Comparison of ENCODE assay signal across 8 mouse cellular contexts in the genomic region with DNA sequence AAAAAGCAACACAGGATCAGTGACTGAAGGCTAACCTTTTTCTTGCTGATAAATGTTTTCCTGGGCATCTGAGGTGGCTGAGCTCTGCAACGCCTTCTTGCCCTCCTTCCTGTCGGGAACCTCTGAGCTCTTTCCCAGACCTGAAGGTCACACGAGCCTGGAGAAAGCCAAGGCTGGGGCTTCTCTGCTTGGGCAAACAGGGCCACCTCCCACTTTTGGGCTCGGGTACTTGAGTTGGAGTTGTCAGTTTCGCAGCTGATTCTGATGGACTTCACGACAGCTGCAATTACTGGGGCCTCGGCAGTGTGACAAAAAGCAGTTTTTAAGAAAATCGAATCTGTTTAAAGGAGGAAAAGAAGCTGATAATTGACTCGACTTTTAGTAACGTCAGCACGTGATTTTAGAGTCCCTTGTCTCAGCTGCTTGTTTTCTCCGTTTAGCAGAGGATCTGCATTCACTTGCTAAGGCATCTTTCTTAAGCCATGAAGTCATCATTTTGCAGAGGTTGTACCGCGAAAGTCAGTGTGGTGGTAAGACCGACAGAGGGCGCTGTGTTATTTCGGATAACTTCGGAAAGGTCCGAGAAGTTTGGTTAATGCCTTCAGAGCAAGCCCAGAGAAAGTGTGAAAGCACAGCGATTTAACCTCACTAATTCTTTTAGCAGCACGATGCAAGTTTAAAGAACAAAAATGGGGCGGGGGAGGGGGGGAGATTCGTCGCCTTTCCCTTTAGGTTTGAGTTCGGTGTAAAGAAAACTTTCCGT. TPM values are rescaled to one million over a fixed set of nuclear protein-coding genes. Genes with fewer than 3 reads are reported as not detected.
DNase-seq lines count a peak whose midpoint lies in the region; ATAC-seq lines count a peak whose summit lies in the region.

No protein-coding gene starts in this region.

- H3K4me3 ChIP-seq in embryonic facial prominence, embryonic 14.5 days (ENCODE audit: low read depth, low read length), result peak overlapping the region; percentile 30
- peak overlapping the region; percentile 45 for H3K4me3 ChIP-seq in heart, embryonic 13.5 days
- H3K4me3 ChIP-seq in liver, embryonic 11.5 days (ENCODE audit: low read depth, low read length), result 0 out of 2 replicates have a peak overlapping the region, but pooled peaks have one; percentile 23
- H3K4me3 ChIP-seq in stomach, embryonic 15.5 days (replicated peaks), result peak overlapping the region; percentile 29

- H3K4me1 ChIP-seq in embryonic facial prominence, embryonic 14.5 days (ENCODE audit: control insufficient read depth, insufficient read depth, low read length), result no peaks in the 10 kb centered on the region
- 0 out of 2 replicates have a peak, but pooled peaks cover 4% of the 10 kb centered on the region for H3K4me1 ChIP-seq in heart, embryonic 13.5 days
- H3K4me1 ChIP-seq in liver, embryonic 11.5 days (replicated peaks; ENCODE audit: control insufficient read depth, insufficient read depth, low read length), result no peaks in the 10 kb centered on the region
- no peaks in the 10 kb centered on the region for H3K4me1 ChIP-seq in stomach, embryonic 15.5 days

- ATAC-seq in embryonic facial prominence, embryonic 14.5 days (ENCODE audit: low read depth), result peak; percentile 79
- ATAC-seq in heart, embryonic 13.5 days (ENCODE audit: extremely low read depth, insufficient number of reproducible peaks, low FRiP score, low TSS enrichment), result no peak
- 0 out of 2 replicates have a peak, but pooled peaks have one; percentile 43 for ATAC-seq in liver, embryonic 11.5 days (replicated peaks; ENCODE audit: low FRiP score)
- no peak for ATAC-seq in stomach, embryonic 15.5 days (ENCODE audit: insufficient read depth, low FRiP score, low read depth)

- 16% methylated on average over 26 of the region's 26 CpGs for WGBS in embryonic facial prominence, embryonic 14.5 days
- WGBS in heart, embryonic 13.5 days, result 8% methylated on average over 26 of the region's 26 CpGs
- WGBS in liver, embryonic 11.5 days, result 18% methylated on average over 26 of the region's 26 CpGs
- 20% methylated on average over 26 of the region's 26 CpGs for WGBS in stomach, embryonic 15.5 days

- peak; percentile 82 for DNase-seq in 416B (ENCODE audit: low read depth)
- DNase-seq in adrenal gland, postnatal 36 days, result peak; percentile 82
- DNase-seq in embryonic facial prominence, embryonic 14.5 days (ENCODE audit: low spot score), result peak; percentile 93
- peak; percentile 90 for DNase-seq in kidney, postnatal 10 days
- DNase-seq in liver, embryonic 11.5 days (ENCODE audit: low spot score), result peak; percentile 65
- DNase-seq in naive thymus-derived CD4-positive, alpha-beta T cell, adult 2 months (ENCODE audit: low read depth), result peak; percentile 76

- 0 out of 2 replicates have a peak, but pooled peaks cover 3% of the 10 kb centered on the region for H3K9me3 ChIP-seq in embryonic facial prominence, embryonic 14.5 days (ENCODE audit: control insufficient read depth, low read length)
- H3K9me3 ChIP-seq in heart, embryonic 13.5 days, result no peaks in the 10 kb centered on the region
- no peaks in the 10 kb centered on the region for H3K9me3 ChIP-seq in liver, embryonic 11.5 days (ENCODE audit: control insufficient read depth, low read length)
- H3K9me3 ChIP-seq in stomach, embryonic 15.5 days, result no peaks in the 10 kb centered on the region

- no peak overlapping the region for H3K27ac ChIP-seq in embryonic facial prominence, embryonic 14.5 days (replicated peaks; ENCODE audit: low read depth, low read length)
- no peak overlapping the region for H3K27ac ChIP-seq in heart, embryonic 13.5 days (replicated peaks)
- no peak overlapping the region for H3K27ac ChIP-seq in liver, embryonic 11.5 days (ENCODE audit: low read depth, low read length)
- H3K27ac ChIP-seq in stomach, embryonic 15.5 days, result no peak overlapping the region

- H3K27me3 ChIP-seq in embryonic facial prominence, embryonic 14.5 days (replicated peaks; ENCODE audit: control insufficient read depth, insufficient read depth, low read length), result no peaks in the 10 kb centered on the region
- H3K27me3 ChIP-seq in heart, embryonic 13.5 days (replicated peaks), result peaks cover 5% of the 10 kb centered on the region; the same call in 1 of the 2 replicates
- H3K27me3 ChIP-seq in liver, embryonic 11.5 days (replicated peaks; ENCODE audit: control insufficient read depth, insufficient read depth, low read length), result no peaks in the 10 kb centered on the region
- H3K27me3 ChIP-seq in stomach, embryonic 15.5 days (replicated peaks), result no peaks in the 10 kb centered on the region

- peak overlapping the region; percentile 52 for H3K9ac ChIP-seq in embryonic facial prominence, embryonic 14.5 days (ENCODE audit: low read depth, low read length)
- peak overlapping the region; percentile 70 for H3K9ac ChIP-seq in heart, embryonic 13.5 days
- H3K9ac ChIP-seq in liver, embryonic 11.5 days (ENCODE audit: low read depth, low read length), result no peak overlapping the region
- H3K9ac ChIP-seq in stomach, embryonic 15.5 days, result no peak overlapping the region

- H3K4me2 ChIP-seq in embryonic facial prominence, embryonic 14.5 days (ENCODE audit: low read depth, low read length), result peak overlapping the region; percentile 55
- H3K4me2 ChIP-seq in heart, embryonic 13.5 days, result peak overlapping the region; percentile 69
- H3K4me2 ChIP-seq in liver, embryonic 11.5 days, result peak overlapping the region; percentile 57
- peak overlapping the region; percentile 54 for H3K4me2 ChIP-seq in stomach, embryonic 15.5 days

- H3K36me3 ChIP-seq in embryonic facial prominence, embryonic 14.5 days (ENCODE audit: control insufficient read depth, insufficient read depth, low read length), result no peaks in the 10 kb centered on the region
- H3K36me3 ChIP-seq in heart, embryonic 13.5 days, result no peaks in the 10 kb centered on the region
- no peaks in the 10 kb centered on the region for H3K36me3 ChIP-seq in liver, embryonic 11.5 days (ENCODE audit: control insufficient read depth, insufficient read depth, low read length)
- H3K36me3 ChIP-seq in stomach, embryonic 15.5 days, result no peaks in the 10 kb centered on the region

RNA-seq across cellular contexts. Expression of a gene that starts 49.5 kb away (rescaled TPM):
- total RNA-seq in adrenal gland, postnatal 36 days (2021), result 10 to 100 TPM; 63.9 to 73.6 TPM
- polyA plus RNA-seq in embryonic facial prominence, embryonic 14.5 days (2014; fragmentation: Nextera tagmentation; extraction: Ambion mirVana), result 105 and 119 TPM in 2 replicates
- 83.9 and 87.0 TPM in 2 replicates for polyA plus RNA-seq in heart, embryonic 13.5 days (2015; fragmentation: Nextera tagmentation; extraction: Ambion mirVana)
- 156 and 157 TPM in 2 replicates for polyA plus RNA-seq in liver, embryonic 11.5 days (2014; fragmentation: Nextera tagmentation; extraction: Ambion mirVana)
- 94.1 and 94.7 TPM in 2 replicates for polyA plus RNA-seq in stomach, embryonic 15.5 days (2015; fragmentation: Nextera tagmentation; extraction: Ambion mirVana)

Comparison
In these comparisons a context has a peak if more than half of its experiments do, and no peak if none do; other contexts are left out.
1. ATAC-seq: peak in embryonic facial prominence, embryonic 14.5 days (single experiment) and liver, embryonic 11.5 days (single experiment); none in heart, embryonic 13.5 days (single experiment) and stomach, embryonic 15.5 days (single experiment).
2. H3K9ac ChIP-seq: peak in embryonic facial prominence, embryonic 14.5 days (single experiment) and heart, embryonic 13.5 days (single experiment); none in liver, embryonic 11.5 days (single experiment) and stomach, embryonic 15.5 days (single experiment).
3. Peak in every context shown above with its lines, with median percentiles within 50 percentile points of each other: DNase-seq, H3K4me2 ChIP-seq and H3K4me3 ChIP-seq.